Mouse (Mus musculus): ENCODE measurements around the gene Lsm11.

GRCm38 (mm10) chr11:45973635-45974034 lies 28.9 kb upstream of the Lsm11 start:
- TF ChIP-seq CTCF (IDR thresholded peaks at IDR 0.05; ENCODE audit: low read depth) (no peak), EP300 (IDR thresholded peaks at IDR 0.05; ENCODE audit: low read depth) (no peak)

Measured in liver, postnatal 0 days (tissue).